17 mouse cellular contexts compared by ENCODE assay signal in genomic region chr13:35776123-35776522, GRCm38 (mm10).
A peak's percentile ranks its signal among the peaks of the same experiment; 100 is the strongest.
DNase-seq lines count a peak whose midpoint lies in the region; ATAC-seq and TF ChIP-seq lines count a peak whose summit lies in the region.
"Had no signal": no experiment of that assay in that cellular context is flagged by ENCODE, and none has a peak within 500 bp of the region (broad histone marks: within the 10 kb centered on the region; RNA-seq: fewer than 3 reads in every experiment).

No protein-coding gene starts in this region.

- H3K9me3 ChIP-seq in hindbrain, postnatal 0 days (ENCODE audit: low read length), result no peaks in the 10 kb centered on the region
- H3K9me3 ChIP-seq in hindbrain, embryonic 13.5 days, result no peaks in the 10 kb centered on the region
- no peaks in the 10 kb centered on the region for H3K9me3 ChIP-seq in liver, postnatal 0 days (ENCODE audit: low read length)
- H3K9me3 ChIP-seq: embryonic facial prominence, embryonic 12.5 days; liver, embryonic 13.5 days; neural tube, embryonic 12.5 days had no signal

- H3K4me1 ChIP-seq in hindbrain, postnatal 0 days (ENCODE audit: insufficient read depth, low read length), result no peaks in the 10 kb centered on the region
- no peaks in the 10 kb centered on the region for H3K4me1 ChIP-seq in hindbrain, embryonic 13.5 days (replicated peaks)
- peaks cover 3% of the 10 kb centered on the region; the same call in 1 of the 2 replicates for H3K4me1 ChIP-seq in liver, adult 2 months (ENCODE audit: control insufficient read depth, insufficient read depth, low read length)
- H3K4me1 ChIP-seq in liver, postnatal 0 days (ENCODE audit: insufficient read depth), result peaks cover 4% of the 10 kb centered on the region
- H3K4me1 ChIP-seq: embryonic facial prominence, embryonic 12.5 days had no signal

- H3K27ac ChIP-seq in hindbrain, postnatal 0 days, result no peak overlapping the region
- no peak overlapping the region for H3K27ac ChIP-seq in hindbrain, embryonic 13.5 days
- H3K27ac ChIP-seq in liver, adult 2 months (replicated peaks; ENCODE audit: insufficient read depth, low read depth, low read length), result no peak overlapping the region
- no peak overlapping the region for H3K27ac ChIP-seq in liver, postnatal 0 days (ENCODE audit: low read depth)
- no peak overlapping the region for H3K27ac ChIP-seq in layer of hippocampus, adult 2 months
- H3K27ac ChIP-seq: embryonic facial prominence, embryonic 12.5 days; gastrocnemius, adult 2 months; liver, embryonic 13.5 days; neural tube, embryonic 12.5 days had no signal

- no peak for ATAC-seq in cerebellum, adult (ENCODE audit: insufficient number of reproducible peaks, low FRiP score, low TSS enrichment)
- ATAC-seq in hindbrain, postnatal 0 days, result no peak
- no peak for ATAC-seq in hindbrain, embryonic 13.5 days (ENCODE audit: low FRiP score)
- no peak for ATAC-seq in liver, postnatal 0 days
- ATAC-seq: lung, postnatal 0 days had no signal

- DNase-seq in cerebellum, adult 18-20 months, result peak; percentile 27 to 43
- peak; percentile 58 for DNase-seq in hindbrain, postnatal 0 days (ENCODE audit: low spot score)
- peak; percentile 19 for DNase-seq in liver, adult 2 months (ENCODE audit: extremely low read depth, low read depth, low spot score)
- no peak for DNase-seq in liver, postnatal 0 days
- DNase-seq in layer of hippocampus, adult 2 months (ENCODE audit: low spot score in 2 of 2), result peak; percentile 29 to 36
- DNase-seq in frontal cortex, postnatal 10 days (ENCODE audit: low spot score in 2 of 2), result no peak
- DNase-seq: adrenal gland, adult 2 months; gastrocnemius, adult 2 months; heart, adult 11 months; liver, embryonic 13.5 days; spleen, adult 18-20 months; thymus, adult 18-20 months had no signal

- no peak overlapping the region for H3K4me2 ChIP-seq in hindbrain, postnatal 0 days (ENCODE audit: low read depth, low read length)
- H3K4me2 ChIP-seq in hindbrain, embryonic 13.5 days, result no peak overlapping the region
- no peak overlapping the region for H3K4me2 ChIP-seq in liver, postnatal 0 days (ENCODE audit: low read depth, low read length)
- H3K4me2 ChIP-seq: embryonic facial prominence, embryonic 12.5 days; liver, embryonic 13.5 days; neural tube, embryonic 12.5 days had no signal

- no peak for TF ChIP-seq EP300 in liver, postnatal 0 days (IDR thresholded peaks at IDR 0.05; ENCODE audit: low read depth)

- no peak for TF ChIP-seq POLR2A in liver, adult 2 months (IDR thresholded peaks at IDR 0.05; ENCODE audit: extremely low read depth, insufficient read depth, low read length)

- no peaks in the 10 kb centered on the region for H3K27me3 ChIP-seq in hindbrain, postnatal 0 days (ENCODE audit: insufficient read depth, low read length)
- no peaks in the 10 kb centered on the region for H3K27me3 ChIP-seq in hindbrain, embryonic 13.5 days
- no peaks in the 10 kb centered on the region for H3K27me3 ChIP-seq in liver, adult 2 months (ENCODE audit: control insufficient read depth, insufficient read depth, low read length)
- H3K27me3 ChIP-seq in liver, postnatal 0 days (ENCODE audit: insufficient read depth, low read length), result no peaks in the 10 kb centered on the region
- H3K27me3 ChIP-seq: embryonic facial prominence, embryonic 12.5 days; liver, embryonic 13.5 days; neural tube, embryonic 12.5 days had no signal

- peaks cover 33% of the 10 kb centered on the region for H3K79me2 ChIP-seq in liver, adult 2 months (ENCODE audit: control insufficient read depth, insufficient read depth, low read length)

- no peak overlapping the region for H3K9ac ChIP-seq in hindbrain, postnatal 0 days (replicated peaks; ENCODE audit: low read length)
- no peak overlapping the region for H3K9ac ChIP-seq in hindbrain, embryonic 13.5 days
- H3K9ac ChIP-seq in liver, adult 2 months (ENCODE audit: low read depth, low read length), result no peak overlapping the region
- H3K9ac ChIP-seq in liver, postnatal 0 days (replicated peaks), result no peak overlapping the region
- H3K9ac ChIP-seq: embryonic facial prominence, embryonic 12.5 days; liver, embryonic 13.5 days; neural tube, embryonic 12.5 days had no signal

- TF ChIP-seq CTCF in hindbrain, postnatal 0 days (IDR thresholded peaks at IDR 0.05; ENCODE audit: low read depth), result no peak
- no peak for TF ChIP-seq CTCF in liver, adult 2 months (IDR thresholded peaks at IDR 0.05; ENCODE audit: low read depth, low read length)
- TF ChIP-seq CTCF in liver, postnatal 0 days (IDR thresholded peaks at IDR 0.05; ENCODE audit: low read depth), result no peak
- no peak for TF ChIP-seq CTCF in layer of hippocampus, adult 2 months (conservative IDR thresholded peaks at IDR 0.05)

- H3K4me3 ChIP-seq in hindbrain, postnatal 0 days (ENCODE audit: low read length), result no peak overlapping the region
- no peak overlapping the region for H3K4me3 ChIP-seq in hindbrain, embryonic 13.5 days
- H3K4me3 ChIP-seq in liver, adult 2 months (ENCODE audit: insufficient read depth, low read depth, low read length), result no peak overlapping the region
- no peak overlapping the region for H3K4me3 ChIP-seq in liver, postnatal 0 days (ENCODE audit: low read depth, low read length)
- no peak overlapping the region for H3K4me3 ChIP-seq in layer of hippocampus, adult 2 months
- H3K4me3 ChIP-seq: embryonic facial prominence, embryonic 12.5 days; gastrocnemius, adult 2 months; liver, embryonic 13.5 days; neural tube, embryonic 12.5 days had no signal

- no peaks in the 10 kb centered on the region for H3K36me3 ChIP-seq in hindbrain, postnatal 0 days (ENCODE audit: insufficient read depth, low read length)
- H3K36me3 ChIP-seq in hindbrain, embryonic 13.5 days, result no peaks in the 10 kb centered on the region
- no peaks in the 10 kb centered on the region for H3K36me3 ChIP-seq in liver, adult 2 months (ENCODE audit: control insufficient read depth, insufficient read depth, low read length)
- H3K36me3 ChIP-seq in liver, postnatal 0 days (replicated peaks; ENCODE audit: insufficient read depth, low read length), result no peaks in the 10 kb centered on the region
- H3K36me3 ChIP-seq: embryonic facial prominence, embryonic 12.5 days; liver, embryonic 13.5 days; neural tube, embryonic 12.5 days had no signal

- WGBS in hindbrain, postnatal 0 days, result 57% methylated on average over 7 of the region's 7 CpGs
- 95% methylated on average over 7 of the region's 7 CpGs for WGBS in hindbrain, embryonic 13.5 days
- 85% methylated on average over 7 of the region's 7 CpGs for WGBS in liver, adult 2 months
- 93% methylated on average over 7 of the region's 7 CpGs for WGBS in liver, postnatal 0 days (ENCODE audit: insufficient replicate concordance)

Comparison
In these comparisons a context has a peak if more than half of its experiments do, and no peak if none do; other contexts are left out.
1. DNase-seq: peak in cerebellum, adult 18-20 months (2 of 2), hindbrain, postnatal 0 days (single experiment), liver, adult 2 months (single experiment) and layer of hippocampus, adult 2 months (2 of 2); none in liver, postnatal 0 days (single experiment) and frontal cortex, postnatal 10 days (0 of 2).